11 mouse cellular contexts compared by ENCODE assay signal in the genomic region with DNA sequence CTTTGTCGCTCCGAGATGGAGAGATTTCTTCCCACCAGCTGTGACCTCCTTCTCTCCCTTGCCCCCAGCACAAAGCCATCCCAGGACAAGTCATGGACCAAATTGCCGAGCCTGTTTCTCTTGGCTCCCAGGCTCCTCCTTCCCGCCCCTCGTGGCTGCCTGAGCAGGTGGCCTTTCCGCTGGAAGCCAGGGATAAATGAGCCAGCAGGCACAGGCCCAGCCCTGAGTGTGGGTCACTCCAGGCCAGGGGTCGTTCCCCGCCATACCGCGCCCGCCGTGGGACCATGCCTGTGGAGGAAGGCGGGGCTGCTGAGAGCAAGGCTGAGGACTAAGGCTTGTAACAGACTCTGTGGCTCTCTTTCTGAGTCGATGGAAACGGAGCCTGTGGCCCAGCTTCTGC. TPM values are rescaled to one million over a fixed set of nuclear protein-coding genes. Genes with fewer than 3 reads are reported as not detected.
A peak's percentile ranks its signal among the peaks of the same experiment; 100 is the strongest.
DNase-seq lines count a peak whose midpoint lies in the region; ATAC-seq lines count a peak whose summit lies in the region.
"Had no signal": no experiment of that assay in that cellular context is flagged by ENCODE, and none has a peak within 500 bp of the region (broad histone marks: within the 10 kb centered on the region; RNA-seq: fewer than 3 reads in every experiment).

No protein-coding gene starts in this region.

- WGBS in midbrain, embryonic 11.5 days = 39% methylated on average over 15 of the region's 15 CpGs
- 41% methylated on average over 15 of the region's 15 CpGs for WGBS in midbrain, embryonic 16.5 days
- WGBS in heart, embryonic 14.5 days = 52% methylated on average over 15 of the region's 15 CpGs

- peak; percentile 34 for DNase-seq in adrenal gland, postnatal 14 days
- DNase-seq in adrenal gland, postnatal 4 days (ENCODE audit: low spot score in 2 of 2) = no peak
- no peak for DNase-seq in midbrain, embryonic 11.5 days (ENCODE audit: low spot score, missing footprints)
- peak; percentile 63 for DNase-seq in retina, embryonic 14.5 days (ENCODE audit: low spot score)
- DNase-seq in spleen, adult 18-20 months = no peak

- peak; percentile 39; the same call in 1 of the 2 replicates for ATAC-seq in midbrain, embryonic 11.5 days (ENCODE audit: low FRiP score)
- no peak for ATAC-seq in midbrain, embryonic 16.5 days
- peak; percentile 32; the same call in 1 of the 2 replicates for ATAC-seq in heart, embryonic 14.5 days (ENCODE audit: insufficient number of reproducible peaks, insufficient read depth, low FRiP score, low read depth)
- ATAC-seq in frontal cortex, adult (ENCODE audit: low TSS enrichment) = no peak
- ATAC-seq: liver, embryonic 12.5 days had no signal

- no peak overlapping the region for H3K27ac ChIP-seq in midbrain, embryonic 11.5 days (ENCODE audit: low read depth, low read length)
- H3K27ac ChIP-seq in midbrain, embryonic 16.5 days (ENCODE audit: low read length) = no peak overlapping the region
- H3K27ac ChIP-seq in heart, embryonic 14.5 days (replicated peaks in 1 of 2; ENCODE audit: control insufficient read depth in 1 of 2, insufficient read depth in 1 of 2, low read depth in 2 of 2, low read length in 2 of 2) = no peak overlapping the region
- H3K27ac ChIP-seq: liver, embryonic 12.5 days had no signal

- H3K4me2 ChIP-seq in midbrain, embryonic 11.5 days = no peak overlapping the region
- no peak overlapping the region for H3K4me2 ChIP-seq in midbrain, embryonic 16.5 days (ENCODE audit: low read length)
- H3K4me2 ChIP-seq in heart, embryonic 14.5 days (ENCODE audit: low read length) = no peak overlapping the region
- H3K4me2 ChIP-seq: liver, embryonic 12.5 days had no signal

- no peak overlapping the region for H3K4me3 ChIP-seq in midbrain, embryonic 11.5 days (ENCODE audit: low read depth, low read length)
- no peak overlapping the region for H3K4me3 ChIP-seq in midbrain, embryonic 16.5 days (ENCODE audit: low read depth, low read length)
- H3K4me3 ChIP-seq in heart, embryonic 14.5 days (ENCODE audit: control insufficient read depth in 1 of 2, insufficient read depth in 1 of 2, low read depth in 1 of 2, low read length in 2 of 2) = no peak overlapping the region
- H3K4me3 ChIP-seq: liver, embryonic 12.5 days had no signal

- H3K27me3 ChIP-seq in midbrain, embryonic 11.5 days (ENCODE audit: control insufficient read depth, insufficient read depth, low read length) = no peaks in the 10 kb centered on the region
- H3K27me3 ChIP-seq in midbrain, embryonic 16.5 days (ENCODE audit: control insufficient read depth, insufficient read depth, low read depth, low read length) = no peaks in the 10 kb centered on the region
- H3K27me3 ChIP-seq in heart, embryonic 14.5 days (ENCODE audit: control insufficient read depth, insufficient read depth, low read length) = 0 out of 2 replicates have a peak, but pooled peaks cover 4% of the 10 kb centered on the region
- H3K27me3 ChIP-seq: liver, embryonic 12.5 days had no signal

- H3K36me3 ChIP-seq in midbrain, embryonic 11.5 days (ENCODE audit: control insufficient read depth, insufficient read depth, low read length) = no peaks in the 10 kb centered on the region
- H3K36me3 ChIP-seq in midbrain, embryonic 16.5 days (ENCODE audit: control insufficient read depth, insufficient read depth, low read length) = no peaks in the 10 kb centered on the region
- no peaks in the 10 kb centered on the region for H3K36me3 ChIP-seq in heart, embryonic 14.5 days (ENCODE audit: control insufficient read depth, insufficient read depth, low read length)
- H3K36me3 ChIP-seq: liver, embryonic 12.5 days had no signal

- H3K9ac ChIP-seq in midbrain, embryonic 11.5 days (ENCODE audit: low read length) = no peak overlapping the region
- H3K9ac ChIP-seq in midbrain, embryonic 16.5 days (ENCODE audit: low read depth, low read length) = no peak overlapping the region
- no peak overlapping the region for H3K9ac ChIP-seq in heart, embryonic 14.5 days (ENCODE audit: low read length)
- H3K9ac ChIP-seq: liver, embryonic 12.5 days had no signal

- no peaks in the 10 kb centered on the region for H3K9me3 ChIP-seq in midbrain, embryonic 11.5 days (ENCODE audit: control insufficient read depth, low read length)
- no peaks in the 10 kb centered on the region for H3K9me3 ChIP-seq in midbrain, embryonic 16.5 days (replicated peaks; ENCODE audit: control insufficient read depth, low read length, poor library complexity, severe bottlenecking)
- no peaks in the 10 kb centered on the region for H3K9me3 ChIP-seq in heart, embryonic 14.5 days (ENCODE audit: control insufficient read depth, low read length)
- H3K9me3 ChIP-seq: liver, embryonic 12.5 days had no signal

- H3K4me1 ChIP-seq in midbrain, embryonic 11.5 days (ENCODE audit: control insufficient read depth, insufficient read depth, low read length) = peaks cover 8% of the 10 kb centered on the region
- peaks cover 8% of the 10 kb centered on the region for H3K4me1 ChIP-seq in midbrain, embryonic 16.5 days (ENCODE audit: control insufficient read depth, insufficient read depth, low read length)
- H3K4me1 ChIP-seq in heart, embryonic 14.5 days (ENCODE audit: control insufficient read depth in 2 of 2, insufficient read depth in 2 of 2, low read length in 2 of 2) = peaks cover 12 to 17% of the 10 kb centered on the region in 2 experiments; a peak in 3 of 4 replicates
- H3K4me1 ChIP-seq: liver, embryonic 12.5 days had no signal

RNA-seq across cellular contexts. Expression of a gene that starts 29.3 kb away (rescaled TPM):
- total RNA-seq in adrenal gland, postnatal 14 days (2021) = 72.9 and 74.5 TPM in 2 replicates
- 10 to 100 TPM; 80.5 to 89.6 TPM for total RNA-seq in adrenal gland, postnatal 4 days (2021)
- 2.9 TPM in 2 replicates for polyA plus RNA-seq in midbrain, embryonic 11.5 days (2014; fragmentation: Nextera tagmentation; extraction: Ambion mirVana)
- 3.4 and 5.3 TPM in 2 replicates for polyA plus RNA-seq in midbrain, embryonic 16.5 days (2015; fragmentation: Nextera tagmentation; extraction: Ambion mirVana)
- polyA plus RNA-seq in heart, embryonic 14.5 days (2014; fragmentation: Nextera tagmentation; extraction: Ambion mirVana) = 8.0 and 12.0 TPM in 2 replicates
- total RNA-seq: hematopoietic stem cell, adult 5-6 weeks; megakaryocyte-erythroid progenitor cell, adult 5-6 weeks had no signal

Comparison
In these comparisons a context has a peak if more than half of its experiments do, and no peak if none do; other contexts are left out.
1. DNase-seq: peak in adrenal gland, postnatal 14 days (single experiment) and retina, embryonic 14.5 days (single experiment); none in adrenal gland, postnatal 4 days (0 of 2), midbrain, embryonic 11.5 days (single experiment) and spleen, adult 18-20 months (0 of 2).
2. ATAC-seq: peak in midbrain, embryonic 11.5 days (single experiment) and heart, embryonic 14.5 days (single experiment); none in midbrain, embryonic 16.5 days (single experiment) and frontal cortex, adult (single experiment).